Mouse (Mus musculus): ENCODE data around the gene Klf7. TPM values are rescaled to one million over a fixed set of nuclear protein-coding genes. Genes with fewer than 3 reads are reported as not detected.
"Not testable (repeated sequence)": the region's sequence is repeated elsewhere in the genome, so short reads cannot be mapped to it uniquely, and the experiment has no call there.

Klf7 gene
- total RNA-seq (2021) = 10 to 100 TPM; 56.1 to 56.5 TPM
- long read RNA-seq, experiment 1, full-length matches to known transcripts = 19 of 35 reads
- long read RNA-seq, experiment 1, partial matches to known transcripts = 1 of 35 reads
- long read RNA-seq, experiment 1, other reads (novel, unspliced or antisense) = 15 of 35 reads
- long read RNA-seq, experiment 2, full-length matches to known transcripts = 14 of 30 reads
- long read RNA-seq, experiment 2, partial matches to known transcripts = 1 of 30 reads
- long read RNA-seq, experiment 2, other reads (novel, unspliced or antisense) = 15 of 30 reads

GRCm38 (mm10) chr1:64121559-64122465 lies at the start of gene Klf7:
TSS of gene Klf7 (minus strand) at chr1:64122282.
- peak; percentile 97 to 99 for DNase-seq (ENCODE audit: low spot score in 2 of 2)

GRCm38 (mm10) chr1:64164526-64165062 lies 42.5 kb upstream of the Klf7 start:
- DNase-seq (ENCODE audit: low spot score in 2 of 2) = no peak

GRCm38 (mm10) chr1:64158766-64159165 lies 36.7 kb upstream of the Klf7 start:
- no peak for DNase-seq (ENCODE audit: low spot score in 2 of 2)

GRCm38 (mm10) chr1:64149185-64149584 lies 27.1 kb upstream of the Klf7 start:
- no peak for DNase-seq (ENCODE audit: low spot score in 2 of 2)

- peak in 1 of 2 experiments; percentile 23 for DNase-seq (ENCODE audit: low spot score in 2 of 2)
These were observed 20.8 kb upstream of the Klf7 start for GRCm38 (mm10) chr1:64142691-64143445.

GRCm38 (mm10) chr1:64134439-64134838 lies 12.4 kb upstream of the Klf7 start:
- no peak for DNase-seq (ENCODE audit: low spot score in 2 of 2)

GRCm38 (mm10) chr1:64126822-64127221 lies 4.7 kb upstream of the Klf7 start:
- DNase-seq (ENCODE audit: low spot score in 2 of 2) = no peak

- DNase-seq (ENCODE audit: low spot score in 2 of 2) = no peak
These were observed 366 bp upstream of the Klf7 start for GRCm38 (mm10) chr1:64122466-64122830.

GRCm38 (mm10) chr1:64120811-64121515 lies 1.1 kb downstream of the Klf7 start:
- peak; percentile 77 to 81 for DNase-seq (ENCODE audit: low spot score in 2 of 2)

GRCm38 (mm10) chr1:64120421-64120810 lies 1.7 kb downstream of the Klf7 start:
- peak; percentile 41 to 44 for DNase-seq (ENCODE audit: low spot score in 2 of 2)

GRCm38 (mm10) chr1:64119851-64120250 lies 2.2 kb downstream of the Klf7 start:
- peak; percentile 38 to 54 for DNase-seq (ENCODE audit: low spot score in 2 of 2)

GRCm38 (mm10) chr1:64119358-64119794 lies 2.7 kb downstream of the Klf7 start:
- peak; percentile 61 to 76 for DNase-seq (ENCODE audit: low spot score in 2 of 2)

GRCm38 (mm10) chr1:64118285-64119170 lies 3.6 kb downstream of the Klf7 start:
- peak; percentile 27 to 31 for DNase-seq (ENCODE audit: low spot score in 2 of 2)

- no peak for DNase-seq (ENCODE audit: low spot score in 2 of 2)
These were observed 4.4 kb downstream of the Klf7 start for GRCm38 (mm10) chr1:64117478-64118284.

GRCm38 (mm10) chr1:64116746-64117455 lies 5.2 kb downstream of the Klf7 start:
- no peak for DNase-seq (ENCODE audit: low spot score in 2 of 2)

- no peak for DNase-seq (ENCODE audit: low spot score in 2 of 2)
These were observed 7.5 kb downstream of the Klf7 start for GRCm38 (mm10) chr1:64114579-64114978.

GRCm38 (mm10) chr1:64108653-64109052 lies 13.4 kb downstream of the Klf7 start:
- not testable (repeated sequence) for DNase-seq (ENCODE audit: low spot score in 2 of 2)

GRCm38 (mm10) chr1:64107526-64107925 lies 14.6 kb downstream of the Klf7 start:
- DNase-seq (ENCODE audit: low spot score in 2 of 2) = no peak
